Mouse (Mus musculus): Measurements from ENCODE around the gene Fancd2os. TPM values are rescaled to one million over a fixed set of nuclear protein-coding genes. Genes with fewer than 3 reads are reported as not detected.
A peak's percentile ranks its signal among the peaks of the same experiment; 100 is the strongest.

The Fancd2os gene
- total and polyA plus RNA-seq, 2 experiments from 2014 or later: not detected

GRCm38 (mm10) chr6:113576044-113576443 is 24.5 kb downstream of the Fancd2os start:
- Histone ChIP-seq H3K27ac (ENCODE audit: low read depth) (no peak overlapping the region), H3K4me3 (ENCODE audit: low read depth, low read length) (no peak overlapping the region), H3K27me3 (ENCODE audit: control insufficient read depth, insufficient read depth, low read length) (no peaks in the 10 kb centered on the region), H3K36me3 (replicated peaks; ENCODE audit: control insufficient read depth, insufficient read depth, low read length) (peaks cover 21% of the 10 kb centered on the region; the same call in 1 of the 2 replicates), H3K4me1 (ENCODE audit: control insufficient read depth, insufficient read depth) (no peaks in the 10 kb centered on the region), H3K9ac (replicated peaks; ENCODE audit: low read depth, low read length) (no peak overlapping the region), H3K4me2 (ENCODE audit: low read depth, low read length) (no peak overlapping the region), H3K9me3 (replicated peaks; ENCODE audit: control insufficient read depth, low read length) (no peaks in the 10 kb centered on the region)
- DNase-seq (ENCODE audit: low spot score): no peak
- no peak for ATAC-seq (ENCODE audit: insufficient read depth, low read depth)
- TF ChIP-seq EP300 (IDR thresholded peaks at IDR 0.05; ENCODE audit: low read depth): no peak
- no peak for TF ChIP-seq CTCF (IDR thresholded peaks at IDR 0.05; ENCODE audit: low read depth)
- WGBS: 97% methylated on average over 6 of the region's 6 CpGs

- H3K9ac ChIP-seq (replicated peaks; ENCODE audit: low read depth, low read length): no peak overlapping the region
- peaks cover 30% of the 10 kb centered on the region; the same call in 1 of the 2 replicates for H3K36me3 ChIP-seq (replicated peaks; ENCODE audit: control insufficient read depth, insufficient read depth, low read length)
- no peak overlapping the region for H3K27ac ChIP-seq (ENCODE audit: low read depth)
- H3K4me3 ChIP-seq (ENCODE audit: low read depth, low read length): no peak overlapping the region
- WGBS: 65% methylated on average over 1 of the region's 1 CpGs
- DNase-seq (ENCODE audit: low spot score) (peak; percentile 8), ATAC-seq (ENCODE audit: insufficient read depth, low read depth) (no peak)
- H3K9me3 ChIP-seq (replicated peaks; ENCODE audit: control insufficient read depth, low read length): no peaks in the 10 kb centered on the region
- H3K27me3 ChIP-seq (ENCODE audit: control insufficient read depth, insufficient read depth, low read length): no peaks in the 10 kb centered on the region
- TF ChIP-seq EP300 (IDR thresholded peaks at IDR 0.05; ENCODE audit: low read depth) (no peak), CTCF (IDR thresholded peaks at IDR 0.05; ENCODE audit: low read depth) (no peak)
- no peak overlapping the region for H3K4me2 ChIP-seq (ENCODE audit: low read depth, low read length)
- H3K4me1 ChIP-seq (ENCODE audit: control insufficient read depth, insufficient read depth): no peaks in the 10 kb centered on the region
Observed at GRCm38 (mm10) chr6:113564557-113564956, 36.0 kb downstream of the Fancd2os start.

- ATAC-seq (ENCODE audit: insufficient read depth, low read depth) (no peak), DNase-seq (ENCODE audit: low spot score) (no peak)
- no peak for TF ChIP-seq EP300 (IDR thresholded peaks at IDR 0.05; ENCODE audit: low read depth)
- no peak for TF ChIP-seq CTCF (IDR thresholded peaks at IDR 0.05; ENCODE audit: low read depth)
- no peak overlapping the region for H3K4me2 ChIP-seq (ENCODE audit: low read depth, low read length)
- no peak overlapping the region for H3K4me3 ChIP-seq (ENCODE audit: low read depth, low read length)
- 87% methylated on average over 6 of the region's 6 CpGs for WGBS
- H3K9me3 ChIP-seq (replicated peaks; ENCODE audit: control insufficient read depth, low read length): no peaks in the 10 kb centered on the region
- no peaks in the 10 kb centered on the region for H3K27me3 ChIP-seq (ENCODE audit: control insufficient read depth, insufficient read depth, low read length)
- no peaks in the 10 kb centered on the region for H3K4me1 ChIP-seq (ENCODE audit: control insufficient read depth, insufficient read depth)
- H3K27ac ChIP-seq (ENCODE audit: low read depth): no peak overlapping the region
- H3K36me3 ChIP-seq (replicated peaks; ENCODE audit: control insufficient read depth, insufficient read depth, low read length): peaks cover 15% of the 10 kb centered on the region; the same call in 1 of the 2 replicates
- no peak overlapping the region for H3K9ac ChIP-seq (replicated peaks; ENCODE audit: low read depth, low read length)
Observed at GRCm38 (mm10) chr6:113559736-113560135, 40.8 kb downstream of the Fancd2os start.

Other genes with a start within 250 kb of the Fancd2os start
- gene Tada3, start 222.8 kb downstream of the Fancd2os start, total RNA-seq (2014; rRNA removed; ENCODE audit: low replicate concordance): 11.6 and 45.1 TPM in 2 replicates
- 28.9 and 30.2 TPM in 2 replicates for gene Tada3, start 222.8 kb downstream of the Fancd2os start, polyA plus RNA-seq (2015; fragmentation: Nextera tagmentation; extraction: Ambion mirVana)
- gene Arpc4, start 222.6 kb downstream of the Fancd2os start, total RNA-seq (2014; rRNA removed; ENCODE audit: low replicate concordance): 129 and 146 TPM in 2 replicates
- 201 and 203 TPM in 2 replicates for gene Arpc4, start 222.6 kb downstream of the Fancd2os start, polyA plus RNA-seq (2015; fragmentation: Nextera tagmentation; extraction: Ambion mirVana)
- gene Ttll3, start 211.5 kb downstream of the Fancd2os start, total RNA-seq (2014; rRNA removed; ENCODE audit: low replicate concordance): 2.5 and 10.4 TPM in 2 replicates
- gene Ttll3, start 211.5 kb downstream of the Fancd2os start, polyA plus RNA-seq (2015; fragmentation: Nextera tagmentation; extraction: Ambion mirVana): 0.64 and 0.97 TPM in 2 replicates
- 15.0 and 23.2 TPM in 2 replicates for gene Rpusd3, start 181.4 kb downstream of the Fancd2os start, total RNA-seq (2014; rRNA removed; ENCODE audit: low replicate concordance)
- 12.8 and 15.5 TPM in 2 replicates for gene Rpusd3, start 181.4 kb downstream of the Fancd2os start, polyA plus RNA-seq (2015; fragmentation: Nextera tagmentation; extraction: Ambion mirVana)
- gene Cidec, start 165.0 kb downstream of the Fancd2os start, total RNA-seq (2014; rRNA removed; ENCODE audit: low replicate concordance): 0.35 TPM in 1 of 2 replicates, not detected in the other
- gene Cidec, start 165.0 kb downstream of the Fancd2os start, polyA plus RNA-seq (2015; fragmentation: Nextera tagmentation; extraction: Ambion mirVana): 0.11 TPM in 1 of 2 replicates, not detected in the other
- 15.3 and 40.6 TPM in 2 replicates for gene Jagn1, start 158.1 kb downstream of the Fancd2os start, total RNA-seq (2014; rRNA removed; ENCODE audit: low replicate concordance)
- 52.4 and 56.6 TPM in 2 replicates for gene Jagn1, start 158.1 kb downstream of the Fancd2os start, polyA plus RNA-seq (2015; fragmentation: Nextera tagmentation; extraction: Ambion mirVana)
- 0.70 and 2.2 TPM in 2 replicates for gene Il17re, start 142.2 kb downstream of the Fancd2os start, total RNA-seq (2014; rRNA removed; ENCODE audit: low replicate concordance)
- 0.85 and 0.91 TPM in 2 replicates for gene Il17re, start 142.2 kb downstream of the Fancd2os start, polyA plus RNA-seq (2015; fragmentation: Nextera tagmentation; extraction: Ambion mirVana)
- gene Il17rc, start 129.3 kb downstream of the Fancd2os start, total RNA-seq (2014; rRNA removed; ENCODE audit: low replicate concordance): 20.3 and 22.1 TPM in 2 replicates
- 11.6 and 12.1 TPM in 2 replicates for gene Il17rc, start 129.3 kb downstream of the Fancd2os start, polyA plus RNA-seq (2015; fragmentation: Nextera tagmentation; extraction: Ambion mirVana)
- gene Creld1, start 117.4 kb downstream of the Fancd2os start, total RNA-seq (2014; rRNA removed; ENCODE audit: low replicate concordance): 27.1 and 34.5 TPM in 2 replicates
- 27.5 and 32.1 TPM in 2 replicates for gene Creld1, start 117.4 kb downstream of the Fancd2os start, polyA plus RNA-seq (2015; fragmentation: Nextera tagmentation; extraction: Ambion mirVana)
- gene Prrt3, start 98.8 kb downstream of the Fancd2os start, total RNA-seq (2014; rRNA removed; ENCODE audit: low replicate concordance): not detected in 2 replicates
- gene Prrt3, start 98.8 kb downstream of the Fancd2os start, polyA plus RNA-seq (2015; fragmentation: Nextera tagmentation; extraction: Ambion mirVana): 0.07 and 0.20 TPM in 2 replicates
- gene Emc3, start 69.1 kb downstream of the Fancd2os start, total RNA-seq (2014; rRNA removed; ENCODE audit: low replicate concordance): 68.9 and 78.3 TPM in 2 replicates
- 79.4 and 82.9 TPM in 2 replicates for gene Emc3, start 69.1 kb downstream of the Fancd2os start, polyA plus RNA-seq (2015; fragmentation: Nextera tagmentation; extraction: Ambion mirVana)
- 9.0 and 14.5 TPM in 2 replicates for gene Fancd2, start 69.0 kb downstream of the Fancd2os start, total RNA-seq (2014; rRNA removed; ENCODE audit: low replicate concordance)
- gene Fancd2, start 69.0 kb downstream of the Fancd2os start, polyA plus RNA-seq (2015; fragmentation: Nextera tagmentation; extraction: Ambion mirVana): 1.9 and 2.4 TPM in 2 replicates
- gene Brk1, start 4.1 kb upstream of the Fancd2os start, total RNA-seq (2014; rRNA removed; ENCODE audit: low replicate concordance): 174 and 265 TPM in 2 replicates
- gene Brk1, start 4.1 kb upstream of the Fancd2os start, polyA plus RNA-seq (2015; fragmentation: Nextera tagmentation; extraction: Ambion mirVana): 169 and 173 TPM in 2 replicates
- 23.5 and 24.3 TPM in 2 replicates for gene Vhl, start 23.2 kb upstream of the Fancd2os start, total RNA-seq (2014; rRNA removed; ENCODE audit: low replicate concordance)
- 17.2 and 18.0 TPM in 2 replicates for gene Vhl, start 23.2 kb upstream of the Fancd2os start, polyA plus RNA-seq (2015; fragmentation: Nextera tagmentation; extraction: Ambion mirVana)
- gene Irak2, start 37.8 kb upstream of the Fancd2os start, total RNA-seq (2014; rRNA removed; ENCODE audit: low replicate concordance): 7.0 and 23.2 TPM in 2 replicates
- 5.8 and 6.3 TPM in 2 replicates for gene Irak2, start 37.8 kb upstream of the Fancd2os start, polyA plus RNA-seq (2015; fragmentation: Nextera tagmentation; extraction: Ambion mirVana)
- 32.1 and 38.5 TPM in 2 replicates for gene Tatdn2, start 96.3 kb upstream of the Fancd2os start, total RNA-seq (2014; rRNA removed; ENCODE audit: low replicate concordance)
- gene Tatdn2, start 96.3 kb upstream of the Fancd2os start, polyA plus RNA-seq (2015; fragmentation: Nextera tagmentation; extraction: Ambion mirVana): 0.65 and 1.1 TPM in 2 replicates
- not detected in 2 replicates for gene Ghrl, start 119.2 kb upstream of the Fancd2os start, total RNA-seq (2014; rRNA removed; ENCODE audit: low replicate concordance)
- 0.23 TPM in 1 of 2 replicates, not detected in the other for gene Ghrl, start 119.2 kb upstream of the Fancd2os start, polyA plus RNA-seq (2015; fragmentation: Nextera tagmentation; extraction: Ambion mirVana)
- gene Sec13, start 140.0 kb upstream of the Fancd2os start, total RNA-seq (2014; rRNA removed; ENCODE audit: low replicate concordance): 141 and 159 TPM in 2 replicates
- gene Sec13, start 140.0 kb upstream of the Fancd2os start, polyA plus RNA-seq (2015; fragmentation: Nextera tagmentation; extraction: Ambion mirVana): 165 and 175 TPM in 2 replicates